Mouse (Mus musculus) layer of hippocampus, adult 18-20 months (tissue): Measurements from ENCODE around the gene Lhx6. TPM values are rescaled to one million over a fixed set of nuclear protein-coding genes. Genes with fewer than 3 reads are reported as not detected.

Source experiments
- DNase-seq, 2 experiments: peaks; one replicate each; pipeline ENCODE4 v3.0.0; 2022; ENCODE audit warnings: low spot score in 2 of 2
- total RNA-seq, 2 experiments: library from RNA; stranded (reverse); gene quantifications; 2 replicates each; pipeline ENCODE4 v1.2.3; 2021

The Lhx6 gene
- total RNA-seq, 2 experiments from 2014 or later: 15.6 to 16.4 TPM

- no peak for DNase-seq
Observed at GRCm38 (mm10) chr2:36093914-36094475, 11.2 kb downstream of the Lhx6 start.

GRCm38 (mm10) chr2:36093301-36093700 lies 11.9 kb downstream of the Lhx6 start:
- DNase-seq: no peak

GRCm38 (mm10) chr2:36092748-36093147 lies 12.5 kb downstream of the Lhx6 start:
- no peak for DNase-seq

- DNase-seq: no peak
Observed at GRCm38 (mm10) chr2:36090853-36091741, 14.1 kb downstream of the Lhx6 start.

- no peak for DNase-seq
Observed at GRCm38 (mm10) chr2:36089190-36089589, 16.0 kb downstream of the Lhx6 start.

GRCm38 (mm10) chr2:36085041-36085440 lies 20.2 kb downstream of the Lhx6 start:
- no peak for DNase-seq

GRCm38 (mm10) chr2:36082802-36083580 lies 22.2 kb downstream of the Lhx6 start:
- no peak for DNase-seq

- DNase-seq: no peak
Observed at GRCm38 (mm10) chr2:36081446-36081845, 23.8 kb downstream of the Lhx6 start.

GRCm38 (mm10) chr2:36077160-36077761 lies 27.9 kb downstream of the Lhx6 start:
- no peak for DNase-seq

GRCm38 (mm10) chr2:36075210-36075609 lies 30.0 kb downstream of the Lhx6 start:
- DNase-seq: no peak

GRCm38 (mm10) chr2:36073781-36074180 lies 31.4 kb downstream of the Lhx6 start:
- DNase-seq: no peak

GRCm38 (mm10) chr2:36071660-36072305 lies 33.4 kb downstream of the Lhx6 start:
- DNase-seq: no peak

- no peak for DNase-seq
Observed at GRCm38 (mm10) chr2:36067132-36067531, 38.1 kb downstream of the Lhx6 start.

- DNase-seq: no peak
Observed at GRCm38 (mm10) chr2:36061409-36061808, 43.8 kb downstream of the Lhx6 start.

- DNase-seq: no peak
Observed at GRCm38 (mm10) chr2:36056248-36056647, 49.0 kb downstream of the Lhx6 start.

GRCm38 (mm10) chr2:36053249-36053648 lies 52.0 kb downstream of the Lhx6 start:
- DNase-seq: peak in 1 of 2 experiments; percentile 42

GRCm38 (mm10) chr2:36049567-36049954 lies 55.6 kb downstream of the Lhx6 start:
- DNase-seq: no peak

- peak; percentile 96 to 98 for DNase-seq
Observed at GRCm38 (mm10) chr2:36048748-36049566, 56.3 kb downstream of the Lhx6 start, which contains the start of the genes Ndufa8 and Morn5. Gene Ndufa8 (minus strand): TSS chr2:36049406. Gene Morn5 (plus strand): TSS chr2:36049458.

GRCm38 (mm10) chr2:36048164-36048563 lies 57.0 kb downstream of the Lhx6 start:
- DNase-seq: no peak

- DNase-seq: no peak
Observed at GRCm38 (mm10) chr2:36040872-36041271, 64.3 kb downstream of the Lhx6 start.
